Mouse (Mus musculus) lung, postnatal 4 days (tissue): ENCODE results near the gene Dlx2.

Source experiments
- DNase-seq, 2 experiments: peaks; one replicate each; pipeline ENCODE4 v3.0.0; 2021

Gene Dlx2

GRCm38 (mm10) chr2:71546640-71547071, at the start of gene Dlx2:
TSS of gene Dlx2 (minus strand) at chr2:71546754.
- peak in 1 of 2 experiments; percentile 33 for DNase-seq

- peak; percentile 35 to 37 for DNase-seq
Measured at GRCm38 (mm10) chr2:71594466-71594865, 47.9 kb upstream of the Dlx2 start.

- no peak for DNase-seq
Measured at GRCm38 (mm10) chr2:71589114-71589513, 42.6 kb upstream of the Dlx2 start.

- no peak for DNase-seq
Measured at GRCm38 (mm10) chr2:71581488-71581887, 34.9 kb upstream of the Dlx2 start.

GRCm38 (mm10) chr2:71580632-71581466, 34.3 kb upstream of the Dlx2 start:
- peak; percentile 71 to 73 for DNase-seq

GRCm38 (mm10) chr2:71577059-71577458, 30.5 kb upstream of the Dlx2 start:
- DNase-seq: no peak

- DNase-seq: no peak
Measured at GRCm38 (mm10) chr2:71573736-71574135, 27.2 kb upstream of the Dlx2 start.

GRCm38 (mm10) chr2:71566466-71566865, 19.9 kb upstream of the Dlx2 start:
- no peak for DNase-seq

- no peak for DNase-seq
Measured at GRCm38 (mm10) chr2:71556071-71556470, 9.5 kb upstream of the Dlx2 start.

- no peak for DNase-seq
Measured at GRCm38 (mm10) chr2:71551704-71552103, 5.2 kb upstream of the Dlx2 start.

GRCm38 (mm10) chr2:71550330-71550729, 3.8 kb upstream of the Dlx2 start:
- no peak for DNase-seq

GRCm38 (mm10) chr2:71547829-71548228, 1.3 kb upstream of the Dlx2 start:
- DNase-seq: peak; percentile 73 to 80

- peak; percentile 34 to 49 for DNase-seq
Measured at GRCm38 (mm10) chr2:71545882-71546639, 493 bp downstream of the Dlx2 start.

GRCm38 (mm10) chr2:71545401-71545881, 1.1 kb downstream of the Dlx2 start:
- peak; percentile 25 to 31 for DNase-seq

GRCm38 (mm10) chr2:71544391-71545285, 1.9 kb downstream of the Dlx2 start:
- peak; percentile 17 to 41 for DNase-seq

GRCm38 (mm10) chr2:71543948-71544347, 2.6 kb downstream of the Dlx2 start:
- no peak for DNase-seq

- DNase-seq: no peak
Measured at GRCm38 (mm10) chr2:71543531-71543930, 3.0 kb downstream of the Dlx2 start.

- peak; percentile 36 to 51 for DNase-seq
Measured at GRCm38 (mm10) chr2:71542816-71543301, 3.7 kb downstream of the Dlx2 start.

GRCm38 (mm10) chr2:71542227-71542815, 4.2 kb downstream of the Dlx2 start:
- no peak for DNase-seq

GRCm38 (mm10) chr2:71541418-71542226, 4.9 kb downstream of the Dlx2 start:
- DNase-seq: no peak
